Mouse (Mus musculus): Measurements from ENCODE around the gene Vps35l.

Gene Vps35l

DNA sequence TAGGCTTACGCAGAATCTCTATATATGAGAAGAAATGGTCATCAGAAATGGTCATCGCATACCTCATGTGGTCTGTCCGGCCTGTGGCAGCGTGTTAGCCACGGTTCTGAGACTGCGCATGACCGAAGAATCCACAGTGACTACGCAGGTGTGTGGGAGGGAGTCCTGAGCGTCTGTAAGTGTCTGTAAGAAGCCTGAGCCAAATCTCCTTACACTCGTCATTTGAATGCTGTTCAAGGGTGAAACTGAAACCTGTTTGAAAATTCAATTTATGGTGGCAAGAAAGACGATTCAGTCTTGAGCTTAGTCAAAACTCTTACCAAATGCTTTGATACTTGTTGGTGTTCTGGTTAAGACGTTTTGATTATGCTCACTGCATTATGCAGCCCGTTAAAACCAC, 6.8 kb upstream of the Vps35l start:
- no peak for DNase-seq (ENCODE audit: low read depth, low spot score)

DNA sequence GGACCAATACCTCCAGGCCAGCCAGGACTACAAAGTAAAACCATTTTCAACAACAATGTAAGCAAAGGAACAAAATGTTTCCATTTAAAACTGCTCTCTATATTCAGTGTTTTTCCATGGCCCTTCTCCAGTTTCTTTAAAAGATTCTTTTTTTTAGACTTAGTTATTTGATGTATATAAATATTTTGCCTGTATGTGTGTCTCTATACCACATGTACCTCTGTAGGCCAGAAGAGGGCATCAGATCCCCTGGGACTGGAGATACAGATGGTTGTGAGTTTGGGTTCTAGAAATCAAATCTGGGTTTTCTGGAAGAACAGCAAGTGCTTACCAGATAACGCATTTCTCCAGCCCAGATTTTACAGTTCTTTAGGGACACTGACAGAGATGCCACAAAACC, 1.3 kb upstream of the Vps35l start:
- no peak for DNase-seq (ENCODE audit: low read depth, low spot score)

DNA sequence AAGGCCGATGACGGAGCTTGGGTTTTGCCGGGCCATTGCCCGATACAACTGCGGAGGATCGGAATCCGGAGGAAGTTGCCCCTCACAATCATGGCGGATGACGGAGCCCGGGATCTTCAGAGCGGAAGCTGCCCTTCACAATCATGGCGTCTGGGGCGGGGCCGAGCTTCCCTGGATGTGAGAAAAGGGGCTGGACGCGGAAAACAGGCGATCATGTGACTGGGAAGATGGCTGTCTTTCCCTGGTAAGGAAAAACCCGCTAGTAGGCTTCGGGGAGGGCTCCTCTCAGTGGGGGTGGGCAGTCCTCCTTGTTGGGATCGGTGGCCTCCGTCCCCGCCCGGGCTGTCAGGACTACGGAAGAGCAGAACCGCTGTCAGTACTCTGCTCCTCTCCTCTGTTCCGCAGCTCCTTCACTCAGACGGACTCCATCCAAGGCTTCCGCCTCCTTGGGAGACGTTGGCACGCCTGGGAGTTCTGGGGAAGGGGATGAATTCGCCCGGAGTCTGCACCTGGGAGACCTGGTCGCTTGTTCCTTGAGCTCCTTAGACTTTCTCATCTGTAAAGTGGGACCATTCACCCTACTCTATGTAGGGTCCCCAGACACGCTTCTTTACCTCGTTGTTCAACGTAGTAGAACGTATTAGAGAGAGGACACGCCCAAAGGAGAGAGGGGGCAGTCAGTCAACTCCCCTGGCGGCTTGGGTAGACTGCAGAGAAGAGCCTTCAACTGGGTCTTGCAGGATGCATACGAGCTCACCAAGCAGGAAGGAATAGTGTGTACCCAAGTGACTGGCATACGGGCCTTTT, 709 bp downstream of the Vps35l start:
- peak; percentile 97 for DNase-seq (ENCODE audit: low read depth, low spot score)

- DNase-seq (ENCODE audit: low read depth, low spot score) = no peak
Observed at GRCm38 (mm10) chr7:118742278-118742677, 2.3 kb downstream of the Vps35l start.

GRCm38 (mm10) chr7:118744766-118745165, 4.7 kb downstream of the Vps35l start:
- DNase-seq (ENCODE audit: low read depth, low spot score) = no peak

DNA sequence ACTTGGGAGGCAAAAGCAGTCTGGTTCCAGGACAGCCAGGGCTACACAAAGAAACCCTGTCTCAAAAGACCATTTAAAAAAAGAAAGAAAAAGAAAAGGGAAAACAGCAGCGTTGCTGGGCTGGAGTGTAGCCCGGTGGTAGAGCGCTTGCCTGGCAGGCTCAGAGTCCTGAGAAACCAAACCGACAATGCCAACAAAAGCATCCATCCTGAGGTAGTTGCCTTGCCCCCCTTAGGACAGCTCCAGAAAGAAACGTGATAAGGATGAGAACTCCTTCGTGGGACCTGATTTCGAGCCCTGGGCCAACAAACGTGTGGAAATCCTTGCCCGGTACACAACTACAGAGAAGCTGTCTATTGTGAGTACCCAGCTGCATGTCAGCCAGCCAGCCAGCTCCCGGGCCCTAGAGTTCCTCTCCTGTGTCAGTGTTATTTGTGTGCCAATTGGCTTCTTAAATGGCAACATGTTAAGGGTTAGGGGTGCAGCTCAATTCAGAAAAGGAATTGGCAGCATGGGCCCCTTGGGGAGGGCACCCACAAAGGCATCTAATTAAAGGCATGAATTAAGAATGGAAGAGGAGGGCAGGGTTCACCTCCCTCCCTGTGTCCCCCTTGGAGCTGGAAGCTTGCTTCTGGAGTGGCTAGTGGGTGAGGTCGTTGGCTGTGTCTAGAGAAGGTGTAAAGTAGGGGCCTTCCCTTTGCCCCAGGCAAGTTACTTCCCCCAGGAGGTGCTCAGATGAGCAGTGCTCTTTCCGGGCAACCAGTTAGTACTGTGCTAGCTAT, 8.1 kb downstream of the Vps35l start:
- no peak for DNase-seq (ENCODE audit: low read depth, low spot score)

GRCm38 (mm10) chr7:118749706-118750105, 9.7 kb downstream of the Vps35l start:
- no peak for DNase-seq (ENCODE audit: low read depth, low spot score)

DNA sequence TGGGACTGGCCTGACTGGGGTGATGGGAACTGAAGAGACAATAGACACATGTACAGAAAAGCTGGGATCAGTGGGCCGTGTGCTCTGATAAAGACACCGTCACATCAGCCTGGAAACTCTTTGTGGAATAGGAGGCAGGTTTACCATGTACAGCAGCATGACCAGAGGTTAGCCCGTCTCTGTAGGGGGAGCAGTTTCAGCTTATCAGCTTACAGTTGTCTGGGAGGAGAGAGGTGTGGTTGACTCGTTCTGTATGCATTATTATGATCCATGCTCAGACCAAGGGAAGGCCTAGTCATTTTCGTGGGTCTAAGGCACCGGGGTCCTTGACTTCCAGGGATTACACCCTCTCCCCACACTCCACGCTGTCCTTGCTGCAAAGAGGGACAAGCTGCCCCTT, 11.6 kb downstream of the Vps35l start:
- DNase-seq (ENCODE audit: low read depth, low spot score) = no peak

DNA sequence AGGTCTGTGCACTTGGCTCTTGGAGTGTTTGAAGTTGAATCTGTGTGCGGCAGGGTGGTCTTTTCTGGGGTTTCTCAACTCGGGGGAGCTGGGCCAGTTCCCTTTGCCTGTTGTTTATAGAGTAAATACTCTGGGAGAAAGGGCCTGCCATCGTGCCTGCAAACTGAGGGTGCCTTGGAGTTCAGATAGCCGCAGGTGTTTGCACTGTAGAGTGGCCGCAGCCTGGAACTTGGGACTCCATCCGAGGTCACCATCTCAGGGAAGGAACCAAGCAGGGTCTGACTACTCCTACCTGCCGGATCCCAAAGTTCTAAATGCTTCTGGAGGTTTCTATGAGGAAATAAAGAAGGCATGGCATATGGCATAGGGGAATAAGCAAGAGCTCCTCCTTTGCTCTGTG, 15.7 kb downstream of the Vps35l start:
- DNase-seq (ENCODE audit: low read depth, low spot score) = no peak

DNA sequence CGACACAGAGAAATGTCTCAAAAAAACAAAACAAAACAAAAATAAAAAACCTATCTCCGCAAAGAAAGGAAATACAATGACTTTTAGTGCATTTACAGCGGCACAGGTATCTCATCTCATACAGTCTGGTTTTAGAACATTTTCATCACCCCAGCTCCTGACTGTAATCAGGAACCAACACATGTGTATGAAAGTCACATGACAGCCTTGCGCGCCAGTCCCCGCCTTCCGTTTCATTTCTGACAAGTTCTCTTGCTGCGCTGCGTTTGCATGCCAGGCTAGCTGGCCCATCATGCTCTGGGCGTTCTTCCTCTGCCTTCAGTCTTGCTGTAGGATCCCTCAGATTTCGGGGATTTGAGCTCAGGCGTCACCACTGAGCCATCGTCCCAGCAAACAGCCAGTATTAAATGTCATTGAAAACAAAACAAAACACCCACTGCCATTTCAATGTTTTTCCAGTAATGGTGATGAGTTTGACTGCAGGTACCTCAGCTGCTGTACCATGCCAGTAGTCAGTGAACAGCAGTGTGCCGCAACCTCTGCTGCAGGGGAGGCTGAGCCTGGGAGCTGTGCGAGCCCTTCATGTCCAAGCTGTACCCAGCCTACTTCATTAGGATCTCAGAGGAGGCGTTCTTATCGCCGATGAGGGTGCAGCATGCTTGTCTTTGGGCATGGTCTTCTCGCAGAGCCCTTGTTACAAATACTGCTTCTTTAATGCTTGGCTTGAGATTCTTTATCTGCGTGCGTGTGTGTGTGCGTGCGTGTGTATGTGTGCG, 16.7 kb downstream of the Vps35l start:
- DNase-seq (ENCODE audit: low read depth, low spot score) = no peak

- no peak for DNase-seq (ENCODE audit: low read depth, low spot score)
Observed at GRCm38 (mm10) chr7:118758369-118758768, 18.3 kb downstream of the Vps35l start.

DNA sequence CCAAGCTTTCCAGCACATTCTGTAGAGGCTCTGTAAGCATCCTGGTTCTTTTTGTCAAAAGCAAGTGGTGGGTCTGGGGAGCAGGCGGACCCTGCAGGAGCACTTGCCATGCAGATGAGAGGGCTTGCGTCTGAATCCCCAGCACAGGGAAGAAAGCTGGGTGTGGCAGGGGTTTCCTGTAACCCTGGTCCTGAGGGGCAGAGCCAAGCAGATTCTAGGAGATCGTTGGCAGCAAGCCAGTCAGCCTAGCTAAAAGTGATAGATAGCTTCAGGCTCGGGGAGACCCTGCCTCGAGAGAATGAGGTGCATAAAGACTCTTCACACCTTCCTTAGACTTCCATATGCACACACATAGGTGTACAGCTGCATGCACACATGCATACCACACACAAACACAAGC, 19.3 kb downstream of the Vps35l start:
- no peak for DNase-seq (ENCODE audit: low read depth, low spot score)

GRCm38 (mm10) chr7:118763939-118764338, 23.9 kb downstream of the Vps35l start:
- no peak for DNase-seq (ENCODE audit: low read depth, low spot score)

GRCm38 (mm10) chr7:118764725-118765124, 24.7 kb downstream of the Vps35l start:
- no peak for DNase-seq (ENCODE audit: low read depth, low spot score)

- DNase-seq (ENCODE audit: low read depth, low spot score) = no peak
Observed at GRCm38 (mm10) chr7:118765604-118766003, 25.6 kb downstream of the Vps35l start.

DNA sequence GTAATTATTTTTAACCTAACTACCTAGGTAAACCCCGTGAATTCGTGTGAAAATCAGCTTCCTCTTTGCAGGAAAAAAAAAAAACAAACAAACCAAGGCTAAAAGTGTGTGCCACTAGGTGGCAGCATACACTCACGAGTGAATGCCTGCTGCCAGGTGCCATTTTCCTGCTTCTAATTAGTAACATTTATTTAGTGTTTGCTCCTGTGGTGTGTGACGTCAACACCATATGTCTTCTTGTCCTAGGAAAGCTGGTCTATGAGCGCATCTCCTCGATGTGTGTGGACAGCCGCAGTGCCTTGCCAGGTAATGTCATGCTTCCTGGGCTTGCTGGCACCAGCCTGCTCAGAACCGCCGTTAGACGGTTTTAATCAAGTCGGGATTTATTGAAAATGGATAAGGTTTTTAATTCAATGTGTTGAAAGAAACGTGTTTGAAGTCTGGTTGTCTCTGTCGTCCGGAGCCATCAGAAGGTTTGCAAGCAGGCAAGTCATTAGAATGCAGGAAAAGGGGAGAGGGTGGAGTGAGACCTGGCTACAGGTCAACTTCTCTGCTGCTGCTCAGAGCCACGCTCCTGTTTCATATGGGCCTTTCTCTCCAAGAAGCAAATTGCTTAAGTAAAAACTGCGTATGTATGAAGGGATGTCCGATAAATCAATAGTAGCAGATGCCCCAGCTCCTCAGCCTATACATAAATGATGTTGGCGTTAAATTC, 26.2 kb downstream of the Vps35l start:
- DNase-seq (ENCODE audit: low read depth, low spot score) = peak; percentile 79

- DNase-seq (ENCODE audit: low read depth, low spot score) = no peak
Observed at GRCm38 (mm10) chr7:118766834-118767224, 26.8 kb downstream of the Vps35l start.

DNA sequence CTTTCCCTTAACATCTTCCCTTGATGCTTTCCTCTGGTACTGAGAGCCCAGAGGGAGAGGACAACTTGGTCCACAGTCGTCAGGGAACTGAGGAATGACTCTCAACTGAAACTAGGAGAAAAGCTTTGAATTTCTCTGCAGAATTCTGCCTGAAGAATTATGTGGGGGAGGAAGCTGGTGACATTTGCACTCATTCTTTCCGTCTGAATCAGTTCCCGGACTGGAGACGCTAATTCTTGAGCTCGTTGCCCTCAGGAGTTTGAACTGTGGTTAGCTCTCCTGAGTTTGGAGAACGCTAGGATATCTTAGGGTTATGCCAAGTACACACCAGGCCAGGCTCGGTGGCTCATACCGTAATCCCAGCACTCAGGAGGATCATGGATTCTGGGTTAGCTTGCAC, 29.2 kb downstream of the Vps35l start:
- DNase-seq (ENCODE audit: low read depth, low spot score) = no peak

DNA sequence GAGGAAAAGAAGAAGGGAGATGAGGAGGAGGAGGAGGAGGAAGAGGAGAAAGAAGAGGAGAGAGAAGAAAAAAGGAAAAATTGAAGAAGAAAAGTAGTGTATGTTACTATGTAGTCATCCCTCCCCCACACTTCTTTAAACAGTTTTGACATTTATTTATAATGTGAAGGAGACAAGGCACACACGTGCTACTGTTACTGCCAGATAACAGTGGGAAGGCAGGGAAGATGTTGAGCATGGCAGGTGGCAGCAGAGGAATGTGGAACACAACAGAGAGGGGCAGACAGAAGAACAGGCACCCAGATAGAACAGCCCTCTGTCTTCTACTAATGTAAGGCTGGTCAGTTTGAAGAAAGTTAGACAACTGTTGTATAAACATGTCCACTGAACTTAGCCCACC, 29.6 kb downstream of the Vps35l start:
- DNase-seq (ENCODE audit: low read depth, low spot score) = no peak

DNA sequence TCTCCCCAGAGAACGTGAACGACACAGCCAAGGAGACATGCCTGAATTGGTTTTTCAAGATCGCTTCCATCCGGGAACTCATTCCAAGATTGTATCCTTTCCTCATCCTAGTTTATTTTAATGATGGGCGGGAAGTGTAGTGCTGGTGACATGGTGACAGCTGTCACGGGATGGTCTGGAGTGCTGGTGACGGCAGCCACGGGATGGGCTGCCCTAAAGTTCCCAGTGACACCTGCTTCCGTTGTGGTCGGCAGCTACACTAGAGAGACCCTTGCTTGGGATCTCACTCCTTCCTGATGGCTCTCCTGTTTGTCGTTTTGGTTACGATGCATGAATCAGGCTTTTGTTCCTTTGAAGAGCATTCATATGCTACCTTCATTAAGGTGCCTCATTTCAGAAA, 33.0 kb downstream of the Vps35l start:
- DNase-seq (ENCODE audit: low read depth, low spot score) = no peak

- no peak for DNase-seq (ENCODE audit: low read depth, low spot score)
Observed at GRCm38 (mm10) chr7:118775991-118776390, 36.0 kb downstream of the Vps35l start.

DNA sequence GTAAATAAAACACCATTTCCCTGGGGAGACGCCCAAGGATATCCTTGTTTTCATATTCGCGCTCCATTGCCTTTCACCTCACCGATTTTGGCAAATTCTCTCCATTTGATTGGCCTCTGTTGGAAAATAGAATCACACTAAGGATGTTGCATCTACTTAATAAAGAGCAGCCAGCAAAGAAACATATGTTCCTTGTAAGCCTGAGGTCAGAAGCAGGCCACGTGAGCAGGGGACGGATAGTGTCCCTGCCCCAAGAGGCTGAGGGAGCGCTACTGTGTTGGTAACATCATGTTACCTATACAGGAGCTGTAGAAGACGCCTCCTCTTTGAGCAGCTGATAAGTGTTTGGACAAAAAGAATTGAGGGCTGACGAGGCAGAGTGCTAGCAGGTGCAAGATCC, 36.5 kb downstream of the Vps35l start:
- no peak for DNase-seq (ENCODE audit: low read depth, low spot score)

Measured in mesoderm, embryonic 11.5 days (tissue).